Mouse (Mus musculus) testis, adult 2 months (tissue): ENCODE measurements around the gene Nr2f6.

Experiments used
- CTCF ChIP-seq: fragments of 200-500 bp; IDR thresholded peaks from 2 replicates; pipeline ENCODE4 v1.5.1; 2012; ENCODE audit warnings: low read depth, mild to moderate bottlenecking, inconsistent platforms, low read length, moderate library complexity; ENCODE audit not compliant: control insufficient read depth, insufficient read depth, insufficient replicate concordance
- POLR2A ChIP-seq: fragments of 200-500 bp; IDR thresholded peaks from 2 replicates; pipeline ENCODE4 v1.6.1; 2012; ENCODE audit warnings: low read depth, mild to moderate bottlenecking, inconsistent platforms, low read length, moderate library complexity; ENCODE audit not compliant: control insufficient read depth

DNA sequence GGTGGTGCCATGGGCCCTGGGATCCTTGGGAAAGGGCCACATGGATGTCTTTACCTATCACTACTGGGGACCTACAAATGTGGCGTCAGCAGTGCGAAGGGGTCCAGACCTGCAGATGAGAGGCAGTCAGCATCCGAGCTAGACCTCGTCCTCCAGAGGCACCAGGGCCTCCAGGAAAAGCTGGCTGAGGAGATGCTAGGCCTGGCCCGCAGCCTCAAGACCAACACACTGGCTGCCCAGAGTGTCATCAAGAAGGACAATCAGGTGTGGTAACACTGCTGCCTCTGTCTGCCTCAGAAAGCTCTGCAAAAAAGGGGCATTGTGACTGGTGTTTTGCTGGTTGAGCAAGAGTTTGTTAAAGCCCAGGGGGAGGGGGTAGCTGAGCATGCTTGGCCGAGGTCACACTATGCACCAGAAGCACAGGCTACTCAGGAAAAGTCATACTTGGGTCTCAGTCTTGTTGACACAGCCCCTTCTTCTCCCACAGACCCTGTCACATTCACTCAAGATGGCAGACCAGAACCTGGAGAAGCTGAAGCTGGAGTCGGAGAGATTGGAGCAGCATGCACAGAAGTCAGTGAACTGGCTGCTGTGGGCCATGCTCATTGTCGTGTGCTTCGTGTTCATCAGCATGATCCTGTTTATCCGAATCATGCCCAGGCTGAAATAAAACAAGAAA is 12.6 kb downstream of the Nr2f6 start:
- no peak for TF ChIP-seq CTCF
- no peak for TF ChIP-seq POLR2A
